Mouse (Mus musculus): Measurements from ENCODE around the gene Ndst2.

GRCm38 (mm10) chr14:20757370-20757907, 23.1 kb upstream of the Ndst2 start:
- TF ChIP-seq USF1 (IDR thresholded peaks at IDR 0.05; ENCODE audit: low read depth), result no peak
- peak; percentile 31 for TF ChIP-seq POLR2A (IDR thresholded peaks at IDR 0.05; ENCODE audit: insufficient read length, low read depth)
- no peak for TF ChIP-seq SRF (IDR thresholded peaks at IDR 0.05; ENCODE audit: control insufficient read depth, insufficient read length, low read depth)
- no peak for TF ChIP-seq MAX (IDR thresholded peaks at IDR 0.05; ENCODE audit: low read depth)
- TF ChIP-seq E2F4 (IDR thresholded peaks at IDR 0.05; ENCODE audit: insufficient read depth), result no peak
- TF ChIP-seq MYOG (IDR thresholded peaks at IDR 0.05; ENCODE audit: control insufficient read depth in 1 of 3, insufficient read depth in 1 of 3, insufficient read length in 2 of 3, low read depth in 2 of 3), result peak in 1 of 3 experiments; percentile 23
- peak; percentile 10 for TF ChIP-seq POLR2AphosphoS2 (IDR thresholded peaks at IDR 0.05; ENCODE audit: insufficient read length, low read depth)
- TF ChIP-seq TCF12 (IDR thresholded peaks at IDR 0.05; ENCODE audit: insufficient read depth, poor library complexity, severe bottlenecking), result no peak
- TF ChIP-seq TCF3 (IDR thresholded peaks at IDR 0.05; ENCODE audit: insufficient read length, low read depth), result no peak
- peak in 2 of 3 experiments; percentile 31 to 83 for TF ChIP-seq MYOD1 (IDR thresholded peaks at IDR 0.05; ENCODE audit: control insufficient read depth in 1 of 3, insufficient read length in 2 of 3, low read depth in 2 of 3)
- TF ChIP-seq CEBPB (IDR thresholded peaks at IDR 0.05; ENCODE audit: insufficient read depth, poor library complexity, severe bottlenecking), result no peak

All from myocyte (in vitro differentiated cells).